Mouse (Mus musculus) right cerebral cortex, adult 18-20 months (tissue): ENCODE measurements around the gene Gm44973.
"Not testable (repeated sequence)": the region's sequence is repeated elsewhere in the genome, so short reads cannot be mapped to it uniquely, and the experiment has no call there.

Experiments
- DNase-seq: peaks from one replicate; pipeline ENCODE4 v3.0.0; 2022; ENCODE audit warnings: mixed read lengths

Gm44973 gene

DNA sequence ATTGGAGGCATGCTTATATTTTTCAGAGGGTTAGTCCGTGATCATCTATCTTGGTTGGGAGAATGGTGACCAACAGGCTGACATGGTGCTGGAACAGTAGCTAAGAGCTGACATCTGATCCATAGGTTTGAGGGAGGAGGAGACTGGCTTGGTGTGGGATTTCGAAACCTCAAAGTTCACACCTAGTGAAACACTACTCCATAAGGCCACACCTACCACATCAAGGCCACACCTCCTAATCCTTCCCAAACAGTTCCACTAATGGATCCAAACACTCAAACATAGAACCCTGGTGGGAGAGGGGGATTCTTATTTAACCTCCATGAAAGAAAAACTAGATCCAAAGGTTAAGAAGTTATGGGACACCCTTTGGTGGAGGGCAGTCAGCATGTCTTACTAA lies 1.6 kb downstream of the Gm44973 start:
- DNase-seq = no peak

DNA sequence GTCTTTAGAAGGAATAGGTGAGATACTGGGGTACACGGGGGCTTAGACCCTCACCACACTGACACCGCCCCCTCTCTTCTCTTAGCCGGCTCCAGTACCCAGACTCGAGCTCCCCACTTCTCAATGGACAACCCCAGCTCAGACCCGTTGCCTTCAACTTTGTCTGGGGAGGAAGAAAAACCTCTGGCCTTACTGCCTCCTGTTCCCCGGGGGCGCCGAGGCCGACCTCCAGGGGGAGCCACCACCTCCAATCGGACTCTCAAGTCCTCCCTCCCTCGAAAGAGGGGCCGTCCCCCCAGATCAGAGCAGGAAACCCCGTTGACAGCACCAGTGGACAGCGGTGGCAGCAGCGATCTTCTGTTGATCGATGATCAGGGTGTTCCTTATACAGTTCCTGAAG lies 2.1 kb downstream of the Gm44973 start:
- no peak for DNase-seq

DNA sequence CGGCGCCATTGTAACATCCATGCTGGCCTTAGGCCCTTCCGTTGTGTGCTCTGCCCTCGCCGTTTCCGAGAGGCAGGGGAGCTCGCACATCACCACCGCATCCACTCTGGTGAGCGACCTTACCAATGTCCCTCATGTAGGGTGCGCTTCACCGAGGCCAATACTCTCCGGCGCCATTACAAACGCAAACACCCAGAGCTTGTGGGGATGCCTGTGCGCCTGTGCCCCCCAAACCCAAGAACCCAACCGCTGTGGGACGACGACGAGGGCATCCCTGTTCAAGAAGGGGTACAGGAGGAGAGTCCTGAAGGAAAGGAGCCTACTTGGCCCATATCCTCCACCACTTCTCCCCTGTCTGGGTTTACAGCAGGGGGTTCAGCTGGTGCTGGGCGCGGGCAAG lies 2.6 kb downstream of the Gm44973 start:
- DNase-seq = no peak

DNA sequence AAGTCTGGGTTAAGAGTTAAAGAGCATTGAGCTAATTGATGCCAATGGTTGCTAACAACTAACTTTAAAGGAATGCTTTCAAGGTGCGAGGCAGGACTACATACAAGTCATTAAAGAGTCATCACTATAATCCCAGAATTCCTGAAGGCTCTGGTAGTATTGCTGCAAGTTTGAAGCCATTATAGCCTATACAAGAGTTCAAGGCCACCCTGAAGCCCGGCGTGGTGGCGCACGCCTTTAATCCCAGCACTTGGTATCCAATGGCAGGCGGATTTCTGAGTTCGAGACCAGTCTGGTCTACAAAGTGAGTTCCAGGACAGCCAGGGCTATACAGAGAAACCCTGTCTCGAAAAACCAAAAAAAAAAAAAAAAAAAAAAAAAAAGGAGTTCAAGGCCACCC lies 4.3 kb downstream of the Gm44973 start:
- not testable (repeated sequence) for DNase-seq

DNA sequence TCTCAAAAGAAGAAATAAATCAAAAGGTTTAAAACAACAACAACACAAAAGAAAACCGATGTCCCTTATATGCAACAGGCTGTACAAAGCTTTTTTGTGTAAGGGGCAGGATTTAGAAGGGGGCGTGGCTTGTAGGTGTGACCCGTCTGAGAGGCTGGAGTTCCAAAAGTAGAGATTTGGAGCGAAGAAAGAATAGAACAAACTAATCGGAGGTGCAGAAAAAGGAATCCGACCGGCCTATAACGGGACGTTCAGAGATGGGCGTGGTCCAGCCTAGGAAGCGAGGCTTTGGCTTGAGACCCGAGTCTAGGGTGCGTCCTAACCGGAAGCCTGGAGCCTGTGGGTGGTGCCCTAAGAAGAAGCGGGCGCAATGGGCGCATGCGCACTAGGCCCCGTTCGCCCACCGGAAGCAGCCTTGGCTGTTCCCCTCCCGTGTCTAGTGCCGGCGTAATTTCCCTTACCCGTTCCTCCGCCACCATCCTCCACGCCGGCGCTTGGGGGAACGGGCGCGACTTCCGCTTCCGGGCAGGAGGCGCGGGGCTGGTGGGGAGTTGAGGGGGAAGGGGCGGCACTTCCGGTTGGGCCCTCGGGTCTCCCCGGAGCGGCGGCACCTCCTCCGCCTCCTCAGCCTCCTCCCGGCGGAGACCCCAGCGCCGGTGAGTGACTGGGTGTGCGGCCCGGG lies 4.8 kb downstream of the Gm44973 start, which contains the start of the genes Zfp865 and Ccdc106:
Zfp865 (plus strand) TSS at position 377 of the 682 bp plus-strand sequence.
Ccdc106 (plus strand) TSS at position 554 of the 682 bp plus-strand sequence.
- DNase-seq = peak; percentile 100

DNA sequence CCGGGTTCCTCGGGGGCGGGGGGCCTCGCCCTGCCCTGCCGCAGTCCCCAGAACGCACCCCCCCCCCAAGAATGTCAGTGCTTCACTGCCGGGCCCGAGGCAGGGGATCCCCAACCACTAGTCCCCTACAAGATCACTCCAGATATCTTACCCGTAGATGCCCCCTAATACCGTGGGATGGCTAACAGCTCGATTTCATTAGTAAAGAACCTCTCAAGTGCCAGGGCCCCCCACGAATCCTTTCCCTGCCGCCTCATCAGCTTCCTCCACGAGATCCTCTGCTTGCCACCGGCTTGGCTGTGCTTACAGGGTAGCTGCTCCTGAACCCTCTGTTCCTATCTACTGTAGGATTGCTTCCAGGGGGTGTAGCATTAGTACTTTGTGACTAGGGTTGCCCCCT lies 5.4 kb downstream of the Gm44973 start:
- DNase-seq = no peak

DNA sequence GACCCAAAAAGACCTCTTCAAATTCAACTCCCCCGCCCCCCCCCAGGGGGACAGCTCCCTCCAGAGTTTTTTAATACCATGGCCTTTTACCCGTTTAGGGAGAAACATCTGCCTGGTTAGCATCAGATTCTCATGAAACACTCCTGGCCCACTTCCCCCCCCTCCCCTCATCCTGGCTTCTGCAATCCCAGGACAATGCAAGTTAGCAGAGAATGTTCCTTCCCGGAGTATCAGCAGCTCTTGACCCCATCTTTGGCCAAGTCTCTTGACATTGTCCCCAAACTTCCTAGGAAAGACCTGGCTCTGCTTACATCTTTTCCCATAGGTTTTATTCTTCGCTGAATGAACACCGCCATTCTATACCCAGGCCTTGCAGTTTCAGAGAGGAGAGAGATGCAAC lies 5.9 kb downstream of the Gm44973 start:
- DNase-seq = no peak

DNA sequence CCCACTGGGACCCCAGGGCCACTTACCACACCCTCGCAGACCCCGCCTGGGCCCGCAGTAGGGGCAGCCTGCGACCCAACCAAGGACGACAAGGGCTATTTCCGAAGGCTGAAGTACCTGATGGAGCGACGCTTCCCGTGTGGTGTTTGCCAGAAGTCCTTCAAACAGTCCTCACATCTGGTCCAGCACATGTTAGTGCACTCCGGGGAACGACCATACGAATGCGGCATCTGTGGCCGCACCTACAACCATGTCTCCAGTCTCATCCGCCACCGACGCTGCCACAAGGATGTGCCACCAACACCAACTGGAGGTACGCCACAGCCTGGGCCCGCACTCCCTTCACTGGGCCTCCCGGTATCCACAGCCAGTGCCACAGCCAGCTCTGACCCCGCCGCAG lies 14.2 kb downstream of the Gm44973 start:
- no peak for DNase-seq

DNA sequence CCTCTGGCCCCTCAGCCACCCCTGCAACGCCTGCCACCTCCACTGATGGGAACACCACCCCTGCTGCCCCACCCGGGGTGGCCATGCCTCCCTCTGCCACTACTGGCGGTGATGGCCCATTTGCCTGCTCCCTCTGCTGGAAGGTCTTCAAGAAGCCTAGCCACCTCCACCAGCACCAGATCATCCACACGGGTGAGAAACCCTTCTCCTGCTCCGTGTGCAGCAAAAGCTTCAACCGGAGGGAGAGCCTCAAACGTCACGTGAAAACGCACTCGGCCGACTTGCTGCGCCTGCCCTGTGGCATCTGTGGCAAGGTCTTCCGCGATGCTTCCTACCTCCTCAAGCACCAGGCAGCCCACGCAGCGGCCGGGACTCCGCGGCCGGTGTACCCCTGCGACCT lies 14.7 kb downstream of the Gm44973 start:
- DNase-seq = no peak

DNA sequence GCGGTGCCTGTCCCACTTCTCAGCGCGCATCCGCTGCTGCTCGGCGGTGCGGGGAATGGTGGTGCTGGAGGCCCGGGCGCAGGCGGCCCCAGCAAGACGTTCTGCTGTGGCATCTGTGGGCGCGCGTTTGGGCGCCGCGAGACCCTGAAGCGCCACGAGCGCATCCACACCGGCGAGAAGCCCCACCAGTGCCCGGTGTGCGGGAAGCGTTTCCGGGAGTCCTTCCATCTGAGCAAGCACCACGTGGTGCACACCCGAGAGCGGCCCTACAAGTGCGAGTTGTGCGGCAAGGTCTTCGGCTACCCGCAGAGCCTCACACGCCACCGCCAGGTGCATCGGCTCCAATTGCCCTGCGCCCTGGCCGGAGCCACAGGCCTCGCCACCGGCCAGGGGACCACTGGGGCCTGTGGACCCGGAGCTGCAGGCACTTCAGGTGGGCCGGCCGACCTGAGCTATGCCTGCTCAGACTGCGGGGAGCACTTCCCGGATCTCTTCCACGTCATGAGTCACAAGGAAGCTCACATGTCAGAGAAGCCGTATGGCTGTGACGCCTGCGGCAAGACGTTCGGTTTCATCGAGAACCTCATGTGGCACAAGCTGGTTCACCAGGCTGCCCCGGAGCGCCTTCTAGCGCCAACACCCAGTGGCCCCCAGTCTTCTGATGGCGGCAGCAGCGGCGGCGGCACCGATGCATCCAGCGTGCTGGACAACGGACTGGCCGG lies 15.4 kb downstream of the Gm44973 start:
- no peak for DNase-seq

DNA sequence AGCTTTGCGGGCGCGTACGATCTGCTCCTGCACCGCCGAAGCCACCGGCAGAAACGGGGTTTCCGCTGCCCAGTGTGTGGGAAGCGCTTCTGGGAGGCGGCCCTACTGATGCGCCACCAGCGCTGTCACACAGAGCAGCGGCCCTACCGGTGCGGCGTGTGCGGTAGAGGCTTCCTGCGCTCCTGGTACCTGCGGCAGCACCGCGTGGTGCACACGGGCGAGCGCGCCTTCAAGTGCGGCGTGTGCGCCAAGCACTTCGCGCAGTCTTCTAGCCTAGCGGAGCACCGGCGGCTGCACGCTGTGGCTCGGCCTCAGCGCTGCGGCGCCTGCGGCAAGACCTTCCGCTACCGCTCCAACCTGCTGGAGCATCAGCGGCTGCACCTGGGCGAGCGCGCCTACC lies 16.2 kb downstream of the Gm44973 start:
- DNase-seq = no peak

DNA sequence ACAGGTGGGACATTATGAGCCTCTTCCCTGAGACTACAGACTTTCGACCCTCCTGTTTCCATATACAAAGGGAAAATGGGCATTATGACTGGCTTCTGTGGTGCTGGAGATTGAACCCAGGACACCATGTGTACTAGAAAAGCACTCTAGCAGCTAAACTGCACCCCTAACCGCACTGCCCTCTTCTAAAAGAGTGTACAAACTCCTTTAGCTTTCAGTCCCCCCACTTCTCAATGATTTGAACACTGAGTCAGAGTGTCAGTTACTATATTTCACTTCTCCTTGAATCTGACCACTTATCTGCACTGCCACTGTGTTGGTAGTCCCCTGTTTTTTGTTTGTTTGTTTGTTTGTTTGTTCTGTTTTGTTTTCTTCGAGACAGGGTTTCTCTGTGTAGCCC lies 18.5 kb downstream of the Gm44973 start, which contains the start of gene 4632433K11Rik:
4632433K11Rik (plus strand) TSS at position 301 of the 400 bp plus-strand sequence.
- no peak for DNase-seq

DNA sequence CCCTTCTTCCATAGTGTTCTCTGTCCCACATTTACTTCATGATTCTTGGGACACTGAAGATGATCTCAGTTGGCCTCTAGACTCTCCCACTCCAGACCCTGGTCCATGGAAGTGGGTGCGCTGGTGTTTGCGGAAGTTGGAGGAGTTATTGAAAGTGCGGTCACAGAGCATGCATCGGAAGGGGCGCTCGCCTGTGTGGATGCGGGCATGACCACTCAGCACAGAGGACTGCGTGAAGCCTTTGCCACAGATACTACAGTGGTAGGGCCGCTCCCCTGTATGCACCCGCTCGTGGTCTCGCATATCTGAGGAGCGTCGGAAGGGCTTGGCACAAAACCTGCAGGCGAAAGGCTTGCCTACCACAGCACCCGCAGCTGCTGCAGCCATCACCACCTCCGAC lies 20.3 kb downstream of the Gm44973 start:
- DNase-seq = no peak

DNA sequence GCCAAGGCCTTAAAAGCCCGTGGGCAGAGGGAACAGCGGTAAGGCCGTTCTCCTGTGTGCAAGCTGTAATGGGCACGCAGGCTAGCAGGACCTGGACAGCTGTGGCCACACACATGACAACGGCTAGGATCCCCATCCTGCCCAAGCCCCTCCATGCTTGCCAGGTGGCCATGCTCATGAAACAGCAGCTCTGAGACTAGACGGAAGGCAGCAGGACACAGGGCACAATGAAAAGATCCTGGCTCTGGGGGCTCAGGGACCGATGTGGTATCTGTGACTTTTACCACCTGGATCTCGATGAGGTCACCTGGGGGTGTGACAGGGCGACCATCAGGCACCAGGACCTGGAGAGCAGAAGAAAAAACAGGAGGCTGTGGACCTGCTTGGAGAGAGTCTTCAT lies 20.8 kb downstream of the Gm44973 start:
- DNase-seq = no peak

DNA sequence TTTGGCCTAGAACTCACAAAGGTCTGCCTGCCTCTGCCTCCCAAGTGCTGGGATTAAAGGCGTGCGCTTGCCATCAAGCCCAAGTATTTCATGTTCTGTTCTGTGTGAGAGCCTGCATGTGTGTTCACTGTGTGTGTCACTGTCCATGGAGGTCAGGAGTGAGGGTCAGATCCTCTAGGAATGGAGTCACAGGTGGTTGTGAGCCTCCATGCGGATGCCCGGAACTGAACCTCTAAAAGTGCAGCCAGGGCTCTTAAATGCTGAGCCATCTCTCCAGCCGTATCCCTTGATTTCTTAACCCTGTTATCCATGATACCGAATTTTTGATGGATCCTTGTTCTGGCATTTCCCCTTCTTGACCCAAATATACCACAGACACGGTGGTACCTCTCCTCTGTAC lies 21.7 kb downstream of the Gm44973 start:
- DNase-seq = no peak

DNA sequence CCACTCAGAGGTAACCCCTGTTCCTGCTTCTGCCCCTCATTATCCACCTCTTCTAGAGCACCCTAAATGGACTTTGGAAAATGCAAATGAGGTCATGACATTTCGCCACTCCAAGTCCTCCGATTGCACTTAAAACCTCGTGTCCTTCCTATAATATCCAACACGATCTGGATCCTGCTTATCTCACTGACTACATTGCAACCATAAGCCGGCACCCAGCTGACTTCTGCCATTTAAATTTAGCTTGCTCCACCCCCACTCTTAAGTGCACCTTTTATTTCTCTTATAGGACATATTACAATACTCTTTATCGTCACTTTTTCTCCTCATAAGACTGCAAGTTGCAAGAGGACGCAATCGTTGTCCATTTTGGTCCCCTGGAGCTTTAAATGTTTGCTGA lies 22.2 kb downstream of the Gm44973 start:
- no peak for DNase-seq

DNA sequence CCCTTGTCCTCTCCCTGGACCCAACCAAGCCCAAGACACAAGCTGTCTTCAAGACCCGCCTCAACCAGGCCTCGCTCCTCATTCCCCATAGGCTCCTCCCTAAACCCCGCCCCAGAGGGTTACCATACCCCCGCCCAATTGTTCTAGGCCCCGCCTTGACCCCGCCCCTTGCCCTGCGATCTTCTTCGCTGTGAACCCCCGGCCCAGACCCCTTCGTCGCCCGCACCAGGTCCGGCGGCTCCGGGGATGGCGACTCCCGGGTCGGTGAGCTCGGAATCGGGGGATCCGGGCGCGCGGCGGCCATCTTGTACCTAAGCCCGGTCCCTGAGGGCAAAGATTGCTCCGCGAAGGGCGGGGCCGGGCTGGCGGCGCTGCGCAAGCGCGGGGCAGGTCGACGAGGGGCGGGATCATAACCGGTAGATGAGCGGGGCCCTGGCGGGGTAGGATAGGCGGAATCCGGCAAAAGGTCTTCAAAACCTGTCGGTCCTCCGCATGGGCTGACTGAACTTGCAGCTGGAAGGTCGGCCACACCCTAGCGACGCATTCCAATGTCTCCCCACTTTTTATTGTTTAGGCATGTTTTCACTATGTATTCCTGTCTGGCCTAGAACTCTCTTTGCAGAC lies 22.9 kb downstream of the Gm44973 start, which contains the start of gene Zfp784:
Zfp784 (minus strand) TSS at position 338 of the 624 bp plus-strand sequence.
- DNase-seq = peak; percentile 93

DNA sequence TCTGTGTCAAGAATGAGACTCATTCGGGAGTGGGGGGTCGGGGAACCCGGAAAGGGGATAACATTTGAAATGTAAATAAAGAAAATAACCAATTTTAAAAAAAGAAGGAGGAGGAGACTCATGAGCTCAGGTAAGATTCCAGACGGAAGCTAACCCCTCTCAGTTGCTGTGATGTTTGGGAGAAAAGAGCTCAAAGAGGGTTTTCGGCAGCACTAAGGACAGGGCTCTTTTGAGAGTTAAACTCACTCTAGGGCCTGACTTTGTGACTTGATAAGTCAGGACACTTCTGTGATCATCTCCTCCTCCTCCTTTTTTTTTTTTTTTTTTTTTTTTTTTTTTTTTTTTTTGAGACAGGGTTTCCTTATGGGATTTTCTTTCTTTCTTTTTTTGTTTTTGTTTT lies 23.6 kb downstream of the Gm44973 start:
- DNase-seq = no peak

DNA sequence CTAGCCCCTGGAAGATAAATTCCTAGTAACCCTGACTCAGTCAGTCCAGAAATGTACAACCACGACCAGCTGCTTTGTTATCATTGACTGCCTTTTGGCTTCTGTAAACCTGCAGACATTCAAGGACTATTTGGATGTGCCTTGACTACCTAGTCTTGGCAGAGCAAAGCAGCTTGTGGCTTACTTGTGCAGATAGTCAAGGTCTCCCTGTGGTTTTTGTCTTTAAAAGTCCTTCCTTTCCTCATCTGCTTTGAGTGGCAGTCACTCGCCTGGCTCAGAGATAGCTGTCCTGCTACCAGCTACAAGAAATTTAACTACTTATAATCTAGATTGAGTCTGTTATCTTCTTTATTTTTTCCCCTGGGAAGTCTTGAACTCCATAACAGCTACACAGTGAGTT lies 29.7 kb downstream of the Gm44973 start:
- DNase-seq = no peak

DNA sequence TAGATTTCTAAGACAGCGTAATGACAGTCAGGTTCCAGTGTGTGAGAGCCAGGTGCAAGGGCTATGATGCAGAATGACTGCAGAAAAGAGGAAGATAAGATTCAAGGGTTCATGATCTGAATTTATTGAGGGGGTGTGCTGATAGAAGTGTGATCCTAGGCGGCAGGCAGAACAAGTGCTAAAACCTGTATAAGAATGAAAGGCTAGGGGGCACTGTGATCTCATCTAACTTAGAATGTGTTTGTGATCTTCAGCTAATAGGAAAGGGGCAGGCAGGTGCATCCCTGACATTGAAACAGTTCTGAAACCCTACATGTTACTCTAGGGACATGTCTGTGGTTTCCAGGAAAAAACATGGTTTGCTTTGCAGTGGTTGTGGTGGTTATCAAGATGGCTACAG lies 30.8 kb downstream of the Gm44973 start:
- DNase-seq = no peak

DNA sequence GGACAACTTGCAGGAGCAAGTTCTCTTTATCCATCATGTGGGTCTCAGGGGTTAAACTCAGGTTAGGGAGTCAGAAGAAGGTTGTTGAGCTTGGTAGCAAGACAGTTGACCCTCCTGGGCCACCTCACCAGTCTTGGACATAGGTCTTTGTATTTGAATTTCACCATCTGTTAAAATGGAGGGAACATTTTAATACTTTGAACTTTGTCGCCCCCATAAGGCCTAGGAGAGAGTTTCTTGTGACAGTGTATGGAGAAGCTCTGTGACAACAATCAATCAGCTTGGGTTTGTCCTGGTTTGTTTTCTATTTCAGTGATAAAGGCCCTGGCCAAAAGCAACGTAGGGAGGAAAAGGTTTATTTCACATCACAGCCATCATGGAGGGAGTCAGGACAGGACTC lies 32.0 kb downstream of the Gm44973 start:
- no peak for DNase-seq

DNA sequence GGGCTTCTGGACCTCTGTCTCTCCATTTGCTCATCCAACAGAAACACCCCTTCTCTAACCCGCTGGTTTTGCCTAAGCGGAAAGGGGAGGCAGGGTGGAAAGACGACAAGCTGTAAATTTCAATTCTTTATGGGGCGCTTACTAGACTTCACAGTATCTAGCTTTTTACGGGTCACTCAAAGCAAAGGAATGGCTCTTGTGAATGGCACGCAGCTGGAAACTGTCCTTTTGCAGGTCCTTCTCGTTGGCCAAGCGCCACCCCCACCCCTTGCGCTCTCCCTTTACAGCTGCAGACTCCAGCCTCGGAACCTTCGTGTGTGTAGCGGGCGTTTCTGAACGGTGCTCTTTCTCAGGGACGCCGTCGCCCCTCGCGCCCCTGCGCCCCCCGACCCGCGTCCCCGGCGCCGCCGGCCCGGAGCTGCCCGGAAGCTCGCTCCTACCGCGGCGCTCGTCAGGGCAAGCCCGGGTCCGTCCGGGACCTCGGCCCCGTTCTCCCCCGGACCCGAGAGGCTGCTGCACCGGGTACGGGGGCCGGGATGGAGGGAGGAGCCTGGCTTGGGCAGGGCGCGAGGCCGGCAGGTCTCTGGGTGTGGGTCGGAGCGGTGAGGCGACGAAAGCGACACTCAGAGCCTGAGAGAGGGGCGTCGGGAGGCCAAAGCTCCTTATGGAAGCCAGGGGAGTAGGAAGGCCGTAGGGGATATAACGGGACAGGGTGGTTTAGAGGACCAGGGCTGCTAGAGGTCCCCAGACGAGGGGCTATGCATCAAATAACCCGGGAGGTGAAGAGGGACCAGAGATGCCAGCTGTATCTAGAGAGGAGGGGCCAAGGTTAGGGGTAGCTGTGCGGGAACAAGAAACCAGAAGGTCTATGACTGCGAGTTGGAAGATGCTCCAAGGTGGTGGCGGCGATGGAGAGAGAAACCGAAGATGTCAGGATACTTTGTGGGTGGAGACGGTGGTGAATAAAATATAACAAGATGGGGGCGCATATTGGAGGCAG lies 36.2 kb downstream of the Gm44973 start, which contains the start of gene Zfp580:
Zfp580 (plus strand) TSS at position 346 of the 1,000 bp plus-strand sequence.
- DNase-seq = peak; percentile 77
